Mouse (Mus musculus): ENCODE measurements at regions not wholly inside any gene's neighbourhood (a gene's known extent, or its start where the extent isn't known, plus 50 kb on each side); places are given as distances from the start of the nearest gene placed in this dataset.

DNA sequence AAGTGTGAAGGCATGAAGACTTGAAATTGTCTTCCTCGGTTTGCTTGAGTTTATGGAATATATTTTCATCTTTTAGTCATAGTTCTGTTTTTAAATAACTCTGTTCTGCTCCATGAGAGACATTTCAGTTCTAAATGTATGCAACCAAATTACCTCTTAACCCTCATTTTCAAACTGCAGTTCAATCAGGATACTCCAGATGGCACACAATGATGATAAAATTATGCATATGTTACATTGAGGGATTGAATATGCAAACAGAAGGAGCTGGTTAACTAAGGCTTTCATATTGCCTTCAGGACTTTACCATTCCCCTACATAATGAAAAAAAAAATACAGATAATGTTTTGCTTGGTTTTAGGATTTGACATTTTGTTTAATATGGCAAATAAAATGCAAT lies 524.4 kb downstream of the Gbe1 start:
- no peak for TF ChIP-seq EP300 (IDR thresholded peaks at IDR 0.05)
- no peak for TF ChIP-seq CTCF (IDR thresholded peaks at IDR 0.05)
